Mouse (Mus musculus) testis, adult 2 months (tissue): Measurements from ENCODE around the gene Tada2b.

Source experiments
- CTCF ChIP-seq: fragments of 200-500 bp; IDR thresholded peaks from 2 replicates; pipeline ENCODE4 v1.5.1; 2012; ENCODE audit warnings: low read depth, mild to moderate bottlenecking, inconsistent platforms, low read length, moderate library complexity; ENCODE audit not compliant: control insufficient read depth, insufficient read depth, insufficient replicate concordance
- POLR2A ChIP-seq: fragments of 200-500 bp; IDR thresholded peaks from 2 replicates; pipeline ENCODE4 v1.6.1; 2012; ENCODE audit warnings: low read depth, mild to moderate bottlenecking, inconsistent platforms, low read length, moderate library complexity; ENCODE audit not compliant: control insufficient read depth

DNA sequence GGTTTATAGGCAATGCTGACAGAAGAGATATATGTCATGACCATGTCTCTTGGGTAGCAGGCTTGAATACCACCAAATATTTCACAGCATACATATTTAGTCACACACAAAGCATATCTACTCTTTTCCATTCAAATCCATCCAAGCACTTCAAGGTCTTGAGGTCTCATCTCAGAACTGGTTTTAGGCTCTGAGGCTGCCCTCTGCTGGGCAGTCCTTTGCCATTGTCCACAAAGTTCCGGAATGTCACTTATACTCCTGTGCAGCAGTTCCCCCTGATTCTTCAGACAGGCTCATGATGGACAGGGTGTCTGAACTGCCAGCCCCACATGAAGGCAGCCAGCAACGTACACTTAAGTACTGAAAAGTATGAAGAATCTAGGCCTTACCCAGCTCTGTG, 5.1 kb upstream of the Tada2b start:
- TF ChIP-seq POLR2A (no peak; the same call in 1 of the 2 replicates), CTCF (peak; percentile 15; the same call in 1 of the 2 replicates)
